Mouse (Mus musculus) limb, embryonic 13.5 days (tissue): ENCODE measurements around the gene Adcy6. TPM values are rescaled to one million over a fixed set of nuclear protein-coding genes. Genes with fewer than 3 reads are reported as not detected.

ENCODE experiments used
- polyA plus RNA-seq: library from polyadenylated mRNA; unstranded; fragments of >200 nt; fragmentation: Nextera tagmentation; extraction: Ambion mirVana; gene quantifications from 2 replicates; pipeline ENCODE4 v1.2.1, GENCODE M21; 2015

Adcy6 gene
- polyA plus RNA-seq, 1 experiment from 2014 or later, result 17.1 TPM

Other genes with a start within 250 kb of the Adcy6 start
- gene Olfr283, start 229.1 kb downstream of the Adcy6 start, polyA plus RNA-seq, result not detected in 2 replicates
- not detected in 2 replicates for gene Olfr282, start 178.9 kb downstream of the Adcy6 start, polyA plus RNA-seq
- not detected in 2 replicates for gene Olfr281, start 157.5 kb downstream of the Adcy6 start, polyA plus RNA-seq
- gene OR5BS1P, start 140.2 kb downstream of the Adcy6 start, polyA plus RNA-seq, result not detected in 2 replicates
- 0.19 TPM in 1 of 2 replicates, not detected in the other for gene Lalba, start 127.4 kb downstream of the Adcy6 start, polyA plus RNA-seq
- not detected in 2 replicates for gene Olfr279, start 117.7 kb downstream of the Adcy6 start, polyA plus RNA-seq
- 139 and 147 TPM in 2 replicates for gene Kansl2, start 75.8 kb downstream of the Adcy6 start, polyA plus RNA-seq
- 57.7 and 62.1 TPM in 2 replicates for gene Ccnt1, start 39.2 kb downstream of the Adcy6 start, polyA plus RNA-seq
- gene 4930415O20Rik, start 39.1 kb downstream of the Adcy6 start, polyA plus RNA-seq, result not detected in 2 replicates
- gene Cacnb3, start 20.8 kb upstream of the Adcy6 start, polyA plus RNA-seq, result 43.7 and 48.2 TPM in 2 replicates
- gene Ddx23, start 52.8 kb upstream of the Adcy6 start, polyA plus RNA-seq, result 34.5 and 35.5 TPM in 2 replicates
- 0.87 and 1.1 TPM in 2 replicates for gene Rnd1, start 67.4 kb upstream of the Adcy6 start, polyA plus RNA-seq
- 0.87 and 0.90 TPM in 2 replicates for gene Ccdc65, start 98.1 kb upstream of the Adcy6 start, polyA plus RNA-seq
- 50.8 and 51.5 TPM in 2 replicates for gene Fkbp11, start 118.1 kb upstream of the Adcy6 start, polyA plus RNA-seq
- gene Arf3, start 153.1 kb upstream of the Adcy6 start, polyA plus RNA-seq, result 39.1 and 41.0 TPM in 2 replicates
- 2.1 and 2.4 TPM in 2 replicates for gene Wnt10b, start 168.1 kb upstream of the Adcy6 start, polyA plus RNA-seq
- gene Wnt1, start 179.8 kb upstream of the Adcy6 start, polyA plus RNA-seq, result not detected in 2 replicates
- 0.05 TPM in 1 of 2 replicates, not detected in the other for gene Ddn, start 199.4 kb upstream of the Adcy6 start, polyA plus RNA-seq
- 93.4 and 94.5 TPM in 2 replicates for gene Prkag1, start 221.4 kb upstream of the Adcy6 start, polyA plus RNA-seq